Mouse (Mus musculus): ENCODE measurements around the gene Slc26a3. TPM values are rescaled to one million over a fixed set of nuclear protein-coding genes. Genes with fewer than 3 reads are reported as not detected.

Gene Slc26a3
- polyA plus RNA-seq (2012; rRNA removed; ENCODE audit: low replicate concordance) = not detected in 2 replicates

GRCm38 (mm10) chr12:31390571-31390970 is at the start of gene Slc26a3:
Gene Slc26a3, plus strand, starts transcription at chr12:31390871.

GRCm38 (mm10) chr12:31350944-31351928 is 39.4 kb upstream of the Slc26a3 start, which contains the start of gene Dld:
Gene Dld, minus strand, starts transcription at chr12:31351453.

GRCm38 (mm10) chr12:31499314-31500131 is 108.9 kb downstream of the Slc26a3 start, which contains the start of gene Cbll1:
Gene Cbll1, minus strand, starts transcription at chr12:31499616.

Other genes starting within 250 kb of the Slc26a3 start
- not detected in 2 replicates for gene Gm6993, start 150.1 kb upstream of the Slc26a3 start, polyA plus RNA-seq (2012; rRNA removed; ENCODE audit: low replicate concordance)
- gene Lamb1, start 125.6 kb upstream of the Slc26a3 start, polyA plus RNA-seq (2012; rRNA removed; ENCODE audit: low replicate concordance) = 78.2 and 97.5 TPM in 2 replicates
- 10.9 and 31.0 TPM in 2 replicates for gene Dld, start 39.4 kb upstream of the Slc26a3 start, polyA plus RNA-seq (2012; rRNA removed; ENCODE audit: low replicate concordance)
- gene Cbll1, start 108.7 kb downstream of the Slc26a3 start, polyA plus RNA-seq (2012; rRNA removed; ENCODE audit: low replicate concordance) = 4.2 and 9.2 TPM in 2 replicates
- 0.06 TPM in 2 replicates for gene Slc26a4, start 169.1 kb downstream of the Slc26a3 start, polyA plus RNA-seq (2012; rRNA removed; ENCODE audit: low replicate concordance)
- 1.3 and 6.6 TPM in 2 replicates for gene Bcap29, start 243.8 kb downstream of the Slc26a3 start, polyA plus RNA-seq (2012; rRNA removed; ENCODE audit: low replicate concordance)